10 mouse cellular contexts compared by ENCODE assay signal in the genomic region with DNA sequence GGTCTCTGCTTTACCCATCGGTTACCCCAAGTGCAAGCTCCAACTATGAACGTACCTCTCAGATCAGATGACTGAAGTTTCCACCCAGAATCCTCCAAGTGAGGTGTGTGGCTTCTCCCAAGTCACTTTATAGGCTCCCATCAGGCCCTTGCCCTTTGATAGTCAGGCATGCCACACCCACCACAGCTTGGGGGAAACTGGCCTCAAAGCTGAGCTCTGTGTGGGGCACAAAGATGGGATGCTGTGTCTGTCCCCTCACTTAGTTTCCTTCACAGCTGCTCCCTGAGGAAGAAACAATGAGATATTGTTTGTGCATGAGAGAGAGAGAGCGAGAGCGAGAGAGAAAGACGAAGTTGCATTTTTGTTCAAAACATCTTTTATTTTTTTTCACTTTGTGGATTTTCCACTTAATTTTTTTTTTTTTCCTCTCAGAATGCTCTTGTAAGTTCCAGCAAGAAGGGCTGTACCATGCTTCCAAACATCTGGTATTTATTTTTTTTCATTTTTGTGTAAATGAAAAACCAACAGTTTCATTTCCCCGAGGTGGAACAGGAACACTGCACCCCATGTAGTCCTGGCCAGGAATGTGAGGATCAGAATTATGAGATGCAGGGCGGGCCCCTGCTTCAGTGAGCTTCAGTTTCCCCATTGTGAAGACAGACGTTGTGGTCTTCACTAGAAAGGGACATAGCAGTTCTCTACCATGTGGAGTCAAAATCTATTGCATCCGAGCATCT. TPM values are rescaled to one million over a fixed set of nuclear protein-coding genes. Genes with fewer than 3 reads are reported as not detected.
DNase-seq lines count a peak whose midpoint lies in the region; ATAC-seq and TF ChIP-seq lines count a peak whose summit lies in the region.
"Had no signal": no experiment of that assay in that cellular context is flagged by ENCODE, and none has a peak within 500 bp of the region (broad histone marks: within the 10 kb centered on the region; RNA-seq: fewer than 3 reads in every experiment).

A gene (minus strand): TSS at position 312 of the 737 bp plus-strand sequence.

- TF ChIP-seq CTCF in testis, adult 2 months (IDR thresholded peaks at IDR 0.05; ENCODE audit: control insufficient read depth, insufficient read depth, insufficient replicate concordance, low read depth, low read length), result no peak

- H3K27ac ChIP-seq in testis, adult 2 months (ENCODE audit: control insufficient read depth, insufficient read depth, low read depth, low read length), result peak within 1 kb of the TSS; percentile 43

- H3K4me1 ChIP-seq in testis, adult 2 months (ENCODE audit: control insufficient read depth, insufficient read depth, low read length), result no peaks in the 10 kb centered on the region; the same call in none of the 2 replicates

- intact Hi-C loops in gastrocnemius, postnatal 36 days (cut with DNase I), result no loop called here
- intact Hi-C loops in left cerebral cortex, postnatal 4 days (cut with DNase I), result no loop called here

- ATAC-seq in megakaryocyte progenitor cell, adult 5-6 weeks (replicated peaks; ENCODE audit: poor library complexity), result no peak
- ATAC-seq: Patski had no signal

- no peaks in the 10 kb centered on the region for H3K36me3 ChIP-seq in testis, adult 2 months (ENCODE audit: control insufficient read depth, insufficient read depth, low read length)

- no peak for TF ChIP-seq POLR2A in testis, adult 2 months (IDR thresholded peaks at IDR 0.05; ENCODE audit: control insufficient read depth, low read depth, low read length)

- no peak for DNase-seq in testis, postnatal 10 days (ENCODE audit: low spot score)
- peak in 1 of 2 experiments; percentile 18 for DNase-seq in gastrocnemius, postnatal 36 days
- no peak for DNase-seq in left cerebral cortex, postnatal 4 days
- DNase-seq in telencephalon, adult 2 months (ENCODE audit: low read depth, low spot score), result peak; percentile 53
- DNase-seq in thymus, postnatal 36 days, result no peak
- DNase-seq in frontal cortex, postnatal 14 days (ENCODE audit: low spot score in 2 of 2), result no peak

- H3K4me3 ChIP-seq in testis, adult 2 months (ENCODE audit: control insufficient read depth, low read depth, low read length), result no peak within 1 kb of the TSS
- H3K4me3 ChIP-seq: megakaryocyte, embryonic 14.5 days had no signal

- no peaks in the 10 kb centered on the region for H3K27me3 ChIP-seq in testis, adult 2 months (ENCODE audit: control insufficient read depth, insufficient read depth, low read length)
- H3K27me3 ChIP-seq: Patski had no signal

RNA-seq across cellular contexts. Expression of the gene that starts here (rescaled TPM):
- polyA plus RNA-seq in testis, adult 2 months (2012; rRNA removed), result 0.46 and 1.8 TPM in 2 replicates
- total RNA-seq in gastrocnemius, postnatal 36 days (2021), result 10 to 100 TPM; 15.5 to 31.3 TPM
- total RNA-seq in left cerebral cortex, postnatal 4 days (2021), result 10 to 100 TPM; 30.6 to 35.9 TPM
- total RNA-seq in megakaryocyte progenitor cell, adult 5-6 weeks (2015), result not detected in 2 replicates
- not detected in 2 replicates for total RNA-seq in megakaryocyte progenitor cell, adult 5-6 weeks (2017)
- polyA plus RNA-seq: Patski had no signal

Comparison
In these comparisons a context has a peak if more than half of its experiments do, and no peak if none do; other contexts are left out.
1. RNA of the gene that starts here (total RNA-seq): 30.6 to 35.9 TPM in left cerebral cortex, postnatal 4 days and 15.5 to 31.3 TPM in gastrocnemius, postnatal 36 days; not detected in megakaryocyte progenitor cell, adult 5-6 weeks; every median in the first group is over 10 times any median in the second.